Mouse (Mus musculus): ENCODE measurements around the gene Rtn2.
A peak's percentile ranks its signal among the peaks of the same experiment; 100 is the strongest.

Gene Rtn2

DNA sequence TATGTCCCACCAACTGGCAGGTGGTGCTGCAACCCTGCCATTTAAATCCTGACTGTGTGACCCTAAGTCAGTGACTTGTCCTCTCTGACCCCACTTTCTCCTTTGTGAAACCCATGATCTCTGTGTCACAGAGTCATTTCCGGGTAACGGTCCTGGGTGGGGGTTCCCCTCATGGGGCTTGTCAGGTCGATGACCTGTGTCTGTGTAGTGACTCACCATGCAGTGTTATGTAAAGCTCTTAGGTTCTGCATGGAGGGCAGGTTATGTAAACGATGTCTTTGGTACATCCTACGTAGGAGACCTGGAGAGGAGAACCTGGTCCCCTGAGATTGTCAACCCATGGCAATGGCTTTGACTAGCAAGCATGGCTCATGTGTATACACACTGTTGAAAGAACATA, 39.0 kb downstream of the Rtn2 start:
- no peak for DNase-seq

DNA sequence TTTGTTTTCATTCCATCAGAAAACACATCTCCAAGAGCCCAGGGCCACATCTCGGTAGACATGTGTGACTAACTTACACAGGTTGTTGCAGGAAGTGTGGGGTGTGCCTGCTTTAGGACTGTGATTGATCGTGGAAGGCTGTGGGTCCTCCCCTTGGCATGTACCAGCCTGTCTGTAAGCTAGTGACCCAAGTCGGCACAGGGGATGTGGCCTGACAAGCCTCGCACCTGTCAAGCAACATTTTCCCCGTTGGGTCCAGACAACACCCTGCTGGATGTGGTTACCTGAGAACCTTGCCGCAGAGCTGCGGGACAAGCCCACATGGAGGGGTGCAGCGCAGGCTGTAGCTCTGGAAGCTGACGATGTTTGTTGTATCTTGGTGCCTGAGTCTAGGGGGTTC, 40.1 kb downstream of the Rtn2 start:
- DNase-seq: no peak

GRCm38 (mm10) chr7:19324221-19324620, 41.8 kb downstream of the Rtn2 start:
- no peak for DNase-seq

GRCm38 (mm10) chr7:19325262-19326199, 43.1 kb downstream of the Rtn2 start:
- no peak for DNase-seq

DNA sequence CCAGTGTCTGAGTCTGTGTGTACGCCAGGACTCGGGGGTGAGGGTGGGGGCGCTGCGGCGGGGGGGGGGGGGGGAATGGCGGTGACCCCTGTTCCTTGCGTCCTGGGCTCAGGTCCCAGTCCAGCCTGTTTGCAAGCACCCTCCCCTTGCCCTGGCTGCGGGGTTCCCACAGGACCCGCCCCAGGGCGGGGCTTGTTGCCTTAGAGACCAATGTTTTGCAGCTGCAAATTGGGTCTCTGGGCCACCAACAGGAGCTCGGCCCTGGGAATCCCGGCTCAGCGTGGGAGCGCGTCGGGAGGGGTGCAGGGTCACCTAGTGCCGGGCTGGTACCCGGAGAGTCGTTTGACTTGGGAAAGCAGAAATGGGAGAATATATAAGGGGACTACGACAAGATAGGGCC, 43.9 kb downstream of the Rtn2 start:
- DNase-seq: peak; percentile 94

GRCm38 (mm10) chr7:19327128-19327527, 44.7 kb downstream of the Rtn2 start:
- peak; percentile 96 for DNase-seq

GRCm38 (mm10) chr7:19327782-19328181, 45.4 kb downstream of the Rtn2 start:
- DNase-seq: no peak

GRCm38 (mm10) chr7:19328425-19328824, 46.0 kb downstream of the Rtn2 start:
- no peak for DNase-seq

DNA sequence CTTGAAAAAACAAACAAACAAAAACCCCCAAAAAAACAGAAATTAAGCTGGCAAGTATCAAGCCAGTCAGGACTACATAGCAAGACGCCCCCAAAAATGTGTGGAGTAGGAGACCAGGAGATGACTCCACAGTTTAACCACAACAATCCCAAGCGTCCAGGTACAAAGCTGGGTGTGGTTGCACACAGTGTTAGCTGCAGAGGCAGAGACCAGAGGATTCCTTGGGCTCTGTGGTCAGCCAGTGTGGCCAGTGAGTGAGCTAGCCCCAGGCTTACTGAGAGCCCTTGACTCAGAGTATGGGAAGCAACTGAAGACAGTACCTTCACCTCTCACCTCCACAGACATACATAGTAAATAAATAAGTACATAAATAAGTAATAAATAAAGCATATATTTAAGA, 49.5 kb downstream of the Rtn2 start:
- DNase-seq: no peak

DNA sequence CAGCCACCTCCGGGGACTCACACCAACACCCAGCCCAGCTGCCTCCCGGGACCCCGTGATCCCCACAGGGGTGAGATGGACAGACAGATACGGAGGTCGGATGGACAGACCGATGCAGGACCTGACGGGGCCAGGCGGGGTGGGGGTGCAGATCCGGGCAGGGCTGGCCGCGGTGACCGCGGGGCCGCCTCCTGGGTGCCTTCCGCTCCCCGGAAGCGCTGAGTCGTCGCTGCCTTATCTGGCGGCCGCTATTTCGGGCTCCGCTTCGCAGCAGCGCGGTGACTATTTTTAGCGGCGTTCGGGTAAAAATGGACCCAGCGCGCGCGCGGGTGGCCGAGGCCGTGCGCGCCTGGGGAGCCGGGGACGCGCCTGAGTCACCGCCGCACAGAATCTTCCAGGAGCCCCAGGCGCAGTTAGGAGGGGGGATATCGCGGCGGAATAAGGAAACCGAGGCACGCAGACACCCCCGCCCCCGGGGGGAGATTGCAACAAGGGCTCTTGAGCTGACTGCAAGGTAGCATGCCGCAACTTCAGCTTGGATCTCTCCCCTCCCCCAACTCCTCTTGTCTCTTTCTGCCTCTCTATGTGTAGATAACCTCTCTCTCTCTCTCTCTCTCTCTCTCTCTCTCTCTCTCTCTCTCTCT, 50.4 kb downstream of the Rtn2 start:
- DNase-seq: peak; percentile 77

- DNase-seq: no peak
Measured at GRCm38 (mm10) chr7:19335583-19335982, 53.2 kb downstream of the Rtn2 start.

- no peak for DNase-seq
Measured at GRCm38 (mm10) chr7:19337122-19337521, 54.7 kb downstream of the Rtn2 start.

GRCm38 (mm10) chr7:19338060-19338459, 55.6 kb downstream of the Rtn2 start:
- DNase-seq: no peak

GRCm38 (mm10) chr7:19338596-19338995, 56.2 kb downstream of the Rtn2 start:
- DNase-seq: no peak

DNA sequence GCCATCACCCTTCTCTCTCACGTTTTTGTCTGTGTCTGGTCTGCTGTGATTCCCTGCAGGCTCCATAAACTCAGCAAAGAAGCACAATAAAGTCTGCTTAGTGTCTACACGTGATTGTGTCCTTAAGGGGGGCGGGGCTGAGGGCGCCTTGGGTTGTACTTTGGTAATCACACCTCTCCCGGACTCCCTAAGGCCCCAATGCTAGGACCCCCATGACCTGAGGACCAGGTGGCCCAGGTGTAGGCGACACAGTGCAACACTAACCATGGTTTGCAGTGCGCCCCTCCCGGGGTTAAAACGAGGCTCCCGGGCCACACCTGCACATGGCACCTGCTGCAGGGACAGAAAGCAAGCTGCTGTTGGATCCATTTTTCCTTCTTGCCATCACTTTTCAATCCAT, 58.8 kb downstream of the Rtn2 start:
- DNase-seq: no peak

GRCm38 (mm10) chr7:19341761-19342409, 59.5 kb downstream of the Rtn2 start:
- DNase-seq: no peak

DNA sequence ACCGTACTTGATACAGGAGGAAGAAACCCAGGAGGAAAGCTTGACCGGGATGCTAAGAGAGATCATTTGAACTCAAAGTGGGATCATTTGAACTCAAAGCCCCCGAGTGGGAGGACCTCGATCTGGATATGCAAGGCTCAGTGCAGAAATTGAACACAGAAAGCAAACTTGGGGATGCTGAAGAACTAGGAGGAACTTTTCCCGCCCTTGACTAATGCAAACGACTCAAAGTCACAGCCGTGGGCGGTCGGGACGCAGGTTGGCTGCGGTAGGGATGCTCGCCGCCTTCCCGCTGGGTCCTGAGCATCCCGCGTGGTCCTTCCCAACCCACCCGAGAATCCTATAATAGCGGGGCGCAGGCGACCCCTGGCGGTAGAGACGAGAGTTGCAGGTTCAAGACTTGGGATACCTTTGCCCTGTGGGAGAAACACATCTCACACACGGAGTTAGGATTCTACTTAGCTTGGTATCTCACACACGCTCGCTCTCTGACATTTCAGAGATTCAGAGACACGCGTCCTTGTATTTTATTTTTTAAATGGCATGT, 60.1 kb downstream of the Rtn2 start:
- DNase-seq: peak; percentile 91

- DNase-seq: peak; percentile 82
Measured at GRCm38 (mm10) chr7:19343210-19343808, 60.9 kb downstream of the Rtn2 start.

GRCm38 (mm10) chr7:19344237-19344847, 61.9 kb downstream of the Rtn2 start, which contains the start of gene Ercc1:
Gene Ercc1, plus strand, starts transcription at chr7:19344778.
- no peak for DNase-seq

GRCm38 (mm10) chr7:19344938-19345471, 62.6 kb downstream of the Rtn2 start:
- DNase-seq: peak; percentile 93
